In the genomic region with DNA sequence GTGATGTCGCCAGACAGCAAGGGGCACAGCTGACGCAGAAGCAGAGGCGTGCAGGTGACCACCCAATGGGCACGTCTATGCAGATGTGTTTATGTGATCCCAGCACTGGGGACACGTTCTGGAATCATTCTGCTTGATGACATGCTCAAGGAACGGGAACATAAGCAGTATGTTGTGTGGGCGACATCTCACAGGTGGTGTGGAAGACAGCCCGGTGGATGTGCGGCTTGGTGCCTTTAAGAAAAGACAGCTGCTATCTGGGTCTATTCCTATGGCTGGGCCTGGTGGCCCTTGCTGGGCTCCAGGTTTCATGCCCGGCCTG, we compare ENCODE assay signal across 13 mouse cellular contexts.
DNase-seq lines count a peak whose midpoint lies in the region; ATAC-seq and TF ChIP-seq lines count a peak whose summit lies in the region.
"Had no signal": no experiment of that assay in that cellular context is flagged by ENCODE, and none has a peak within 500 bp of the region (broad histone marks: within the 10 kb centered on the region; RNA-seq: fewer than 3 reads in every experiment).

No protein-coding gene starts in this region.

- DNase-seq in midbrain, embryonic 10.5 days (ENCODE audit: low spot score): no peak
- DNase-seq in left cerebral cortex, postnatal 36 days (ENCODE audit: low spot score in 2 of 2): peak; percentile 77 to 80
- peak; percentile 79 for DNase-seq in right cerebral cortex, postnatal 25 days
- no peak for DNase-seq in stomach, postnatal 0 days (ENCODE audit: low spot score)
- no peak for DNase-seq in cerebellum, adult 18-20 months
- DNase-seq: gastrocnemius, postnatal 36 days; heart, postnatal 14 days; kidney, postnatal 14 days had no signal

- no peak for TF ChIP-seq EP300 in stomach, postnatal 0 days (optimal IDR thresholded peaks at IDR 0.05)

- TF ChIP-seq CTCF in stomach, postnatal 0 days (IDR thresholded peaks at IDR 0.05; ENCODE audit: low read depth): no peak

- H3K4me1 ChIP-seq in midbrain, embryonic 13.5 days (replicated peaks): peaks cover 28% of the 10 kb centered on the region
- peaks cover 29% of the 10 kb centered on the region for H3K4me1 ChIP-seq in midbrain, embryonic 10.5 days
- peaks cover 24% of the 10 kb centered on the region for H3K4me1 ChIP-seq in hindbrain, embryonic 13.5 days (replicated peaks)
- H3K4me1 ChIP-seq in stomach, postnatal 0 days (replicated peaks; ENCODE audit: control insufficient read depth, insufficient read depth): no peaks in the 10 kb centered on the region
- H3K4me1 ChIP-seq in liver, embryonic 12.5 days: peaks cover 3% of the 10 kb centered on the region; the same call in 1 of the 2 replicates
- H3K4me1 ChIP-seq: embryonic facial prominence, embryonic 13.5 days; limb, embryonic 15.5 days had no signal

- H3K9ac ChIP-seq in midbrain, embryonic 13.5 days (replicated peaks): no peak overlapping the region
- no peak overlapping the region for H3K9ac ChIP-seq in hindbrain, embryonic 13.5 days
- H3K9ac ChIP-seq in stomach, postnatal 0 days (ENCODE audit: low read length): no peak overlapping the region
- H3K9ac ChIP-seq in liver, embryonic 12.5 days: no peak overlapping the region
- H3K9ac ChIP-seq: embryonic facial prominence, embryonic 13.5 days; limb, embryonic 15.5 days had no signal

- H3K36me3 ChIP-seq in midbrain, embryonic 13.5 days: peaks cover 4% of the 10 kb centered on the region; the same call in 1 of the 2 replicates
- H3K36me3 ChIP-seq in midbrain, embryonic 10.5 days: no peaks in the 10 kb centered on the region
- H3K36me3 ChIP-seq in hindbrain, embryonic 13.5 days: no peaks in the 10 kb centered on the region
- no peaks in the 10 kb centered on the region for H3K36me3 ChIP-seq in stomach, postnatal 0 days (ENCODE audit: control insufficient read depth, insufficient read depth, low read length)
- no peaks in the 10 kb centered on the region for H3K36me3 ChIP-seq in liver, embryonic 12.5 days
- H3K36me3 ChIP-seq: embryonic facial prominence, embryonic 13.5 days; limb, embryonic 15.5 days had no signal

- no peak overlapping the region for H3K4me3 ChIP-seq in midbrain, embryonic 13.5 days (replicated peaks)
- no peak overlapping the region for H3K4me3 ChIP-seq in midbrain, embryonic 10.5 days
- H3K4me3 ChIP-seq in hindbrain, embryonic 13.5 days: no peak overlapping the region
- no peak overlapping the region for H3K4me3 ChIP-seq in stomach, postnatal 0 days (ENCODE audit: low read depth, low read length)
- H3K4me3 ChIP-seq in liver, embryonic 12.5 days: no peak overlapping the region
- H3K4me3 ChIP-seq: embryonic facial prominence, embryonic 13.5 days; limb, embryonic 15.5 days had no signal

- no peaks in the 10 kb centered on the region for H3K9me3 ChIP-seq in midbrain, embryonic 13.5 days
- peaks cover 8% of the 10 kb centered on the region; the same call in 1 of the 2 replicates for H3K9me3 ChIP-seq in midbrain, embryonic 10.5 days (replicated peaks)
- H3K9me3 ChIP-seq in hindbrain, embryonic 13.5 days: no peaks in the 10 kb centered on the region
- H3K9me3 ChIP-seq in stomach, postnatal 0 days (ENCODE audit: control insufficient read depth, low read length): no peaks in the 10 kb centered on the region
- H3K9me3 ChIP-seq in liver, embryonic 12.5 days (replicated peaks): peaks cover 9% of the 10 kb centered on the region
- H3K9me3 ChIP-seq: limb, embryonic 15.5 days had no signal

- intact Hi-C loops in left cerebral cortex, postnatal 36 days (cut with DNase I): loop anchor here (10.0 kb wide), 1 partner anchor 195 kb away; no protein-coding TSS in a partner anchor

- H3K4me2 ChIP-seq in midbrain, embryonic 13.5 days (replicated peaks): no peak overlapping the region
- H3K4me2 ChIP-seq in hindbrain, embryonic 13.5 days: no peak overlapping the region
- no peak overlapping the region for H3K4me2 ChIP-seq in stomach, postnatal 0 days (replicated peaks; ENCODE audit: low read depth)
- no peak overlapping the region for H3K4me2 ChIP-seq in liver, embryonic 12.5 days
- H3K4me2 ChIP-seq: embryonic facial prominence, embryonic 13.5 days; limb, embryonic 15.5 days had no signal

- H3K27me3 ChIP-seq in midbrain, embryonic 13.5 days: peaks cover 11% of the 10 kb centered on the region; the same call in 1 of the 2 replicates
- peaks cover 42% of the 10 kb centered on the region for H3K27me3 ChIP-seq in midbrain, embryonic 10.5 days (ENCODE audit: low read depth, poor library complexity, severe bottlenecking)
- H3K27me3 ChIP-seq in hindbrain, embryonic 13.5 days: peaks cover 19% of the 10 kb centered on the region
- no peaks in the 10 kb centered on the region for H3K27me3 ChIP-seq in stomach, postnatal 0 days (ENCODE audit: control insufficient read depth, insufficient read depth, low read length)
- H3K27me3 ChIP-seq in liver, embryonic 12.5 days (replicated peaks): peaks cover 8% of the 10 kb centered on the region

- WGBS in midbrain, embryonic 13.5 days: 36% methylated on average over 10 of the region's 10 CpGs
- WGBS in midbrain, embryonic 10.5 days: 37% methylated on average over 10 of the region's 10 CpGs
- 35% methylated on average over 10 of the region's 10 CpGs for WGBS in hindbrain, embryonic 13.5 days
- 23% methylated on average over 10 of the region's 10 CpGs for WGBS in stomach, postnatal 0 days
- 37% methylated on average over 10 of the region's 10 CpGs for WGBS in liver, embryonic 12.5 days (ENCODE audit: insufficient replicate concordance)

- ATAC-seq in midbrain, embryonic 13.5 days: peak; percentile 21; the same call in 1 of the 2 replicates
- peak; percentile 32; the same call in 1 of the 2 replicates for ATAC-seq in hindbrain, embryonic 13.5 days (ENCODE audit: low FRiP score)
- no peak for ATAC-seq in stomach, postnatal 0 days (ENCODE audit: low FRiP score, low TSS enrichment)
- no peak for ATAC-seq in liver, embryonic 12.5 days

- peak overlapping the region; percentile 62 for H3K27ac ChIP-seq in midbrain, embryonic 13.5 days
- no peak overlapping the region; the same call in 1 of the 2 replicates for H3K27ac ChIP-seq in midbrain, embryonic 10.5 days (replicated peaks)
- peak overlapping the region; percentile 66 for H3K27ac ChIP-seq in hindbrain, embryonic 13.5 days
- no peak overlapping the region for H3K27ac ChIP-seq in stomach, postnatal 0 days (replicated peaks)
- H3K27ac ChIP-seq in liver, embryonic 12.5 days: no peak overlapping the region
- H3K27ac ChIP-seq: embryonic facial prominence, embryonic 13.5 days; limb, embryonic 15.5 days had no signal

Comparison
In these comparisons a context has a peak if more than half of its experiments do, and no peak if none do; other contexts are left out.
1. H3K27ac ChIP-seq: peak in midbrain, embryonic 13.5 days (single experiment) and hindbrain, embryonic 13.5 days (single experiment); none in midbrain, embryonic 10.5 days (single experiment), stomach, postnatal 0 days (single experiment) and liver, embryonic 12.5 days (single experiment).
2. ATAC-seq: peak in midbrain, embryonic 13.5 days (single experiment) and hindbrain, embryonic 13.5 days (single experiment); none in stomach, postnatal 0 days (single experiment) and liver, embryonic 12.5 days (single experiment).
3. DNase-seq: peak in left cerebral cortex, postnatal 36 days (2 of 2) and right cerebral cortex, postnatal 25 days (single experiment); none in midbrain, embryonic 10.5 days (single experiment), stomach, postnatal 0 days (single experiment) and cerebellum, adult 18-20 months (0 of 2).